Mouse (Mus musculus) cortical plate, adult 2 months (tissue): Measurements from ENCODE around the gene Jtb. TPM values are rescaled to one million over a fixed set of nuclear protein-coding genes. Genes with fewer than 3 reads are reported as not detected.

Experiments used
- H3K27ac ChIP-seq: fragments of 200-500 bp; 2 replicates; pipeline ENCODE4 v1.5.1; 2012; ENCODE audit warnings: low read length, control low read depth, inconsistent platforms; ENCODE audit not compliant: insufficient read depth
- H3K4me1 ChIP-seq: fragments of 200-500 bp; 2 replicates; pipeline ENCODE4 v1.6.1; 2011; ENCODE audit warnings: low read length; ENCODE audit not compliant: control insufficient read depth, insufficient read depth
- H3K4me3 ChIP-seq: fragments of 200-500 bp; 2 replicates; pipeline ENCODE4 v1.5.1; 2011; ENCODE audit warnings: mild to moderate bottlenecking, low read length, control low read depth; ENCODE audit not compliant: insufficient read depth
- CTCF ChIP-seq: fragments of 200-500 bp; IDR thresholded peaks from 2 replicates; pipeline ENCODE4 v1.5.1; 2011; ENCODE audit warnings: mild to moderate bottlenecking, control low read depth, low read length; ENCODE audit not compliant: insufficient read depth; ENCODE audit errors: extremely low read depth
- POLR2A ChIP-seq: fragments of 200-500 bp; IDR thresholded peaks from 2 replicates; pipeline ENCODE4 v1.6.1; 2011; ENCODE audit warnings: mild to moderate bottlenecking, low read length, control low read depth; ENCODE audit not compliant: insufficient read depth; ENCODE audit errors: extremely low read depth
- polyA plus RNA-seq: library from polyadenylated mRNA; depleted of rRNA; stranded (reverse); fragments of >200 nt; gene quantifications from 2 replicates; pipeline ENCODE4 v1.2.3, GENCODE M21; 2012; rRNA removed

Gene Jtb
- 59.2 and 61.0 TPM in 2 replicates for polyA plus RNA-seq

DNA sequence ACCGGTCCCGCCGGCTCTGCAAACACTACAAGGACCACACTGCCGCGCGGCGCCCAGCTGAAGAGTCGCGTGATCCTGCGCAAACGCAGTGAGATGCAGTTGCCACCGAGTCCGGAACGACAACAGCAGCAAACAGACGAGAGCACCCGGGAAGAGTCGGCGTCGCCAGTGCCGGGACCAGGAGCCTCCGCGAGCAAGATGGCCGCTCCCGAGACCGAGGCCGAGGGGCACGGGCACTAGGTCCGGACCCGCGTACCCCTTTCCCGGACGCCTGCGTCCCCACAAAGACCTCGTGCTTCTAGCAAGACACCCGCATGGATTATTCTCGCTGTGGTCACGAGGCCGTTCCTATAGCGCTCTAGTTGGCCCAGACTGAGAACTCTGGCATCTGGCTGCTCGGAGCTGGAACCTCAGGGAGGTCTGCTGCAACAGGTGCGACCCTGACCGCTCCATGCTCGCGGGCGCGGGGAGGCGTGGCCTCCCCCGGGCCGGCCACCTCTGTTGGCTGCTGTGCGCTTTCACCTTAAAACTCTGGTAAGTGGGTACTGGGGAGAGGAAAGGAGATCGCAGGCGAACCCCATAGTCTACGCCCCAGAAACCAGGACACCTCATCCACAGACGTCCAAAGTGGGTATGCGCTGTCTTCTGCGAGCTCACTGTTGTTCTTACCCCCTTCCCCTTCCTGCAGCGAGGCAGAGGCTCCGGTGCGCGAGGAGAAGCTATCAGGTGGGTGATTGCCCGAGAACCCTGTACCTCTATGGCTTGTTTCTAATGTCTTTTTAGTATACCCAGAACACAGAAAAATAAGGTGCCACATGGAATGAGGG, at the start of gene Jtb:
Jtb (plus strand) TSS at position 91 of the 827 bp plus-strand sequence.
- no peak within 1 kb of the TSS for H3K27ac ChIP-seq
- TF ChIP-seq POLR2A (peak; percentile 95), CTCF (no peak)
- H3K4me3 ChIP-seq: peak within 1 kb of the TSS; percentile 66
- H3K4me1 ChIP-seq: peaks cover 2% of the 10 kb centered on the region

DNA sequence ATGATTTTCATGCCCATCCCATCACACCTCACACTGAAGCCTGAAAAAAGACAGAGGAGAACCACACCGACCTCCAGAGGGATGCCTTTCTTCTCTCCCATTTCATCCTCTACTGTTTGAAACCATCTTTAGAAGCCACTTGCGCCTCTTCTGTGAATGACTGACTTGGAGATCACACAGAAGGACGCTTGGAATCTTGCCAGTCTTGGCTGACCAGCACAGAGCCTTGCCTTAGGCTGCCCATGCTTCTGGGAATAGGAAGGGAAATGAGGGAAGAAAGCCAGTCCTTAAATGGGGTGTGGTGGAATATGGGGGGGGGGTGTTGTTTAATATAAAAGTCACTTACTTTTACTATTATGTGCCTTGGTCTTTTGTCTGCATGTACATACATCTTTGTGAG, 47.8 kb upstream of the Jtb start:
- H3K27ac ChIP-seq: no peak overlapping the region
- no peak overlapping the region for H3K4me3 ChIP-seq
- TF ChIP-seq POLR2A (no peak), CTCF (no peak)
- H3K4me1 ChIP-seq: no peaks in the 10 kb centered on the region

DNA sequence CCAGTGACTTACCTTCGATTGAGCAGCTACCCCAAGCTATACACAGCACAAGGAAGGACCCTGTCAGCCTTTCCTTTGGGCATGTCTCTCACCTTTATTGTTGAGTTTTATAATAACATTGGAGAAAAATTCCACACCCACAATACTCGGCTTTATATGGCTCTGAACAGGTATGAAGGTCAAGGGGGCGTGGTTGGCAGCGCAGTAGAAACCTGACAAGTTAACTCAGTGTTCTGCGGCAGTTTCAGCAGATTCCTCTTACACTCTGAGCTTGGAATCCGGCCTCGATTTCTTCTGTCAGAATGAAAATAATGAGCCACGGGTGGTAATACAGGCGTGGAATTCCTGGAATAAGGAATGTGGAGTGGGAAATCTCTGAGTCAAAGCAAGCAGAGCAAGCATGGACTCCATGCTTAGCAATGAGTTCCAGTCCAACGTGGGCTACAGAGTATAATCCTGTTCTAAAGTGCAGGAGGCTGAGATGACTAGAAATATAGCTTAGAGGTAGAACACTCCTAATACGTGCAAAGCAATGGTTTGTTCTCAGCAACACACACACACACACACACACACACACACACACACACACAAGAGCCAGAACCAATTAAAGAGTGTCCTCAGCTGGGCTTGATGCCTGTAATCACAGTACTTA, 40.4 kb upstream of the Jtb start:
- Histone ChIP-seq H3K27ac (no peak overlapping the region), H3K4me1 (no peaks in the 10 kb centered on the region), H3K4me3 (no peak overlapping the region)
- no peak for TF ChIP-seq POLR2A
- TF ChIP-seq CTCF: no peak

DNA sequence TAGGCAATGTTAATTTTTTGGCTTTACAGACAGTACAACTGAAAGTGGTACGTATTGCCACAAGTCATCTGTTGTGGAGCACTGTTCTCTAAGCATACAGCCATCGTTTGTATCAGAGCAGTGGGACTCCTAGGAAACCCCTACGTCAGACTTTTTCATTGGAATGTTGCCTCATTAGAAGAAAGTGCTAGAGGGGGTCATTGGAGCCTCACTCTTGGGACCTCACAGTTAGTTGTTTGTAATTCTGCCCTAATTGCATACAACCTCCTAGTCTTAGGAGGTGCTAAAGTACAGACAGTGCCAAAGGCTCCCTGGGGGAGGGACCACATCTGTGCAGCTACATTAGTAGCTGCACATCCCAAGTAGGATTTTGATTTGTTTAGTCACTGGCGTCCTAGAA, 36.6 kb upstream of the Jtb start:
- Histone ChIP-seq H3K4me1 (no peaks in the 10 kb centered on the region), H3K4me3 (no peak overlapping the region), H3K27ac (no peak overlapping the region)
- TF ChIP-seq POLR2A (no peak), CTCF (no peak)

DNA sequence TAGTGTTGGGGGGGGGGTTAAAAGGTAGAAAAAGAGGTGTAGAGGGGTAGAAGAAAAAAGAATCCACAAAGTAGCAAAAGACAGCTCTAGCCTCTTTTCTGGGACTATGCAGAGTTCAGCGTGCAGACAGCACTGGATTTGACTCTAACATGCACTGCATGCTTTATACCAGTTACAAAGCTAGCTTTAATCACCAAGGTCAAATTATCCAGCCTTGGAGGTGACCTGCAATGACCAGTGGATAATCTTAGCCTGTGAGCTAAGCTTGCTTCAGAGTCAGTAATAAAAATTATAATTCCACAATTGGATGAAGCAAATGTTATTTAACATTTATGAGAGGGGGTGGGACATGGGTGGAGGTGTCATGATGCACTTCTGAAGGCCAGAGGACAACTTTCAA, 35.8 kb upstream of the Jtb start:
- TF ChIP-seq CTCF: no peak
- no peak for TF ChIP-seq POLR2A
- H3K27ac ChIP-seq: no peak overlapping the region

DNA sequence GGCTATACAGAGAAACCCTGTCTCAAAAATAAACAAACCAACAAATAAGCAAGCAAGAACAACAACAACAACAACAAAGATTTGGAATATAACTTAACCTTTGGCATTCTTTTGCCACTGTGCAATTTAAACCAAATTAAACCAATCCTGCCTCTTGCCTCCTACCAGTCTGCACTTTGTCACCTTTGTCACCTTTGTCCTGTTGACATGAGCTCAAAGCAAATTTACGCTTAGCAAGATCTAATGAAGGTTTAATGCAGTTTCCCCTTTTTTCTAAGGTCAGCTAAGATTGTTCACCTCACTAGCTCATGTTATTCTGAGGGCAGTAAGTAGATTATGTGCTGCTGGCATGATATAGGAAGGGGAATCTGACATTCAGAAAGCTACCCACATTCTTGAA, 33.8 kb upstream of the Jtb start:
- no peaks in the 10 kb centered on the region for H3K4me1 ChIP-seq
- H3K27ac ChIP-seq: no peak overlapping the region
- TF ChIP-seq CTCF (no peak), POLR2A (no peak)
- H3K4me3 ChIP-seq: no peak overlapping the region

More for the DNA sequence above, 35.8 kb upstream of the Jtb start:
- H3K4me3 ChIP-seq: no peak overlapping the region
- H3K4me1 ChIP-seq: no peaks in the 10 kb centered on the region

DNA sequence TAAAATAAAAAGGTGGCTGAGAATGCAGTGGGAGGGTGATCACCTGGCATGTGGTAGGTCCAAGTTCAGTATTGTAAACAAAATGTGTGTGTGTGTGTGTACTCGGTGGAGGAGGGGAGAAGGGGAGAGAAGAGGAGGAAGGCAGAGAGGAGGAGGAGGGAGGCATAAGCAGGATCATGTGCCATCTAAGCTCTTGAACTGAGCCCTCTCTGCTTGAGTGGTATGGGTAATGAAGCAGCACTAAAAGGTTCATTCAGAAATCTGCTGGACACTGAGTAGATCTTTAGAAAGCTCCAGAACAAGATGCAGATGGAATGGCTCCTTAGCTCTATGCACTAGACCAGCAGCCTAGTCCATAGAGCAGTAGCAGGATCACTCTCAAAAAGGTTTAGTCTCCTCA, 28.5 kb upstream of the Jtb start:
- Histone ChIP-seq H3K4me1 (no peaks in the 10 kb centered on the region), H3K27ac (no peak overlapping the region), H3K4me3 (no peak overlapping the region)
- TF ChIP-seq CTCF (no peak), POLR2A (no peak)

DNA sequence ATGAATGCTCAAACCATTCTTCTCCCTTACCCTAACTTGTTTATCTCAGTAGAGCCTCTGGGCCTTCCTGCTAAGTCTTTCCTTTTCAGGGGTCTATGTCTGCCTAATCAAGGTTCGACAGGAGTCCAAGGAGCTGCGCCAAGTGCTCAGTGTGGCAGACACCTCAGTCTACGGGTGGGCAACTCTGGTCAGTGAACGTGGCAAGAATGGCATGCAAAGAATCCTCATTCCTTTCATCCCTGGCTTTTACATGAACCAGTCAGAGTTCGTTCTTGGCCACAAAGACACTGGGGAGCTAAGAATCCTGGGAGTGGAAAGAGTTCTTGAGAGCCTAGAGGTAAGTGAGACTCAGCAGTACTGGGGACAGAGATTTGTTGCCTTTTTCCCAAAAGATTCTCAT, 27.8 kb upstream of the Jtb start:
- no peak overlapping the region for H3K27ac ChIP-seq
- no peaks in the 10 kb centered on the region for H3K4me1 ChIP-seq
- H3K4me3 ChIP-seq: no peak overlapping the region
- TF ChIP-seq POLR2A: no peak
- TF ChIP-seq CTCF: no peak

DNA sequence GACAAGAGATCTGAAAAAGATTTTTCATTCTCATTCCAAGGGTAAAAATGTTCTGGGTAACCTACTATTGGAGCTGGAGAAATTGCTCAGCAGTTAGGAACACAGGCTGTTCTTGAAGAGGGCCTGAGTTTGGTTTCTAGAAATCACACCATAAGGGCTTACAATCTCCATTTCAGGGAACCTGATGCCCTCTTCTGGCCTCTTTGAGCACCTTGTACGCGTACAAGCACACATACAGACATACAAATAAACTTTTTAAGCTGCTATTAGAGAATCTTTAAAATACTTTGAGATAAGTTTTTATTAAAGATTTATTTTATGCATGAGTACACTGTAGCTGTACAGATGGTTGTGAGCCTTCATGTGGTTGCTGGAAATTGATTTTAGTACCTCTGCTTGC, 26.8 kb upstream of the Jtb start:
- TF ChIP-seq POLR2A: no peak
- no peak for TF ChIP-seq CTCF
- no peak overlapping the region for H3K4me3 ChIP-seq
- no peaks in the 10 kb centered on the region for H3K4me1 ChIP-seq
- no peak overlapping the region for H3K27ac ChIP-seq

DNA sequence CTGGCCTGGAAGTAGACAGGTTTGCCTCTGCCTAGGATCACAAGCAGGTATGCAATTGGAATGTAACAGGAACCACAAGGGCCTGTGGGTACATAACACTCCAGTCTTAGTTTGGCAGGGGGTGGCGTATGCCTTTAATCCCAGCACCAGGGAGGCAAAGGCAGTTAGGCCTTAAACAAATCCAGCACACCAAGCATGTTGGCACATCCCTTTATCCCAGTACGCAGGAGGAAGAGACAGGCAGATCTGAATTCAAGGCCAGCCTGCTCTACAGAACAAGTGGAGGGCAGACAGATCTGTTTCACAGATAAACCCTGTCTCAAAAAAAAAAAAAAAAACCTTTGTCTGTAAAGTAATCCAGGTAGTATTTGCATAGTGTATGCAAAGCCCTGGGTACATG, 22.7 kb upstream of the Jtb start:
- Histone ChIP-seq H3K4me3 (no peak overlapping the region), H3K4me1 (peaks cover 8% of the 10 kb centered on the region; the same call in 1 of the 2 replicates), H3K27ac (no peak overlapping the region)
- TF ChIP-seq CTCF (no peak), POLR2A (peak; percentile 46; the same call in 1 of the 2 replicates)
